Mouse (Mus musculus): ENCODE results near the gene B4galnt2.

DNA sequence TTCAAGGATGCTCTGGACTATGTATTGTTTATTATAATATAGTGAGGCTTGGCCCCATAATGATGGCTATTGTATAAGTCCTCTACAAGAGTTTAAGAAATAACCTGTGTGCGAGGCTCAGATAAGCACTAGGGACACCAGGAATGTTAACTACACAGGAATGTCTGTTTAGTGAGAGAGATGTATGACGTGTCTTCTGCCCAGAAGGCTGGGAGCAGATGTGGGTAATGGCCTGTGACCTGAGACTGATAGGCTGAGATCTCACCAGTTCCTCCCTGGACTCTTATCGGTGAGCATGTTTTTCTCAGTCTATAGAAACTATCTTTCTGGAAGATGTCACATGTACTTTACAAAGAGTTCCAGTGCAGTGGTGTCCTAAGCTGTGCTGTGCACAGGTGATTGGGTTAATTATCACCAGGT is 54.6 kb downstream of the B4galnt2 start:
- TF ChIP-seq CTCF (IDR thresholded peaks at IDR 0.05; ENCODE audit: borderline replicate concordance, insufficient read depth, low read length) (no peak), POLR2A (IDR thresholded peaks at IDR 0.05; ENCODE audit: low read depth, low read length) (no peak)

Data from embryonic fibroblast, embryonic 13.5 days (primary cell).